Mouse (Mus musculus) megakaryocyte, embryonic 14.5 days (primary cell): ENCODE measurements around the gene Gpr161. TPM values are rescaled to one million over a fixed set of nuclear protein-coding genes. Genes with fewer than 3 reads are reported as not detected.

ENCODE experiments used
- H3K27me3 ChIP-seq: replicated peaks from 2 replicates; pipeline ENCODE3; 2012; ENCODE audit warnings: inconsistent platforms
- H3K36me3 ChIP-seq: replicated peaks from 2 replicates; pipeline ENCODE3; 2012; ENCODE audit warnings: low read length, inconsistent platforms, mixed read lengths
- H3K4me1 ChIP-seq: 2 replicates; pipeline ENCODE4 v1.6.1; 2012; ENCODE audit warnings: inconsistent platforms
- H3K4me3 ChIP-seq: replicated peaks from 2 replicates; pipeline ENCODE3; 2012; ENCODE audit warnings: moderate library complexity, mild to moderate bottlenecking, inconsistent platforms
- H3K9me3 ChIP-seq: 2 replicates; pipeline ENCODE4 v1.6.1; 2012; ENCODE audit warnings: inconsistent platforms
- FLI1 ChIP-seq: IDR thresholded peaks from 2 replicates; pipeline ENCODE4 v1.6.1; 2012; ENCODE audit warnings: low read length, inconsistent platforms, mixed read lengths
- GATA1 ChIP-seq: IDR thresholded peaks from 3 replicates; pipeline ENCODE4 v1.6.1; 2012; ENCODE audit warnings: mixed read lengths, low read length, inconsistent platforms, borderline replicate concordance
- polyA plus RNA-seq: library from polyadenylated mRNA; stranded (reverse); fragments of >175 nt; gene quantifications from 2 replicates; pipeline ENCODE4 v1.2.3, GENCODE M21; 2012; ENCODE audit warnings: low replicate concordance; ENCODE audit not compliant: insufficient read depth

Gene Gpr161
- not detected in 2 replicates for polyA plus RNA-seq

GRCm38 (mm10) chr1:165295489-165295888 is at the start of gene Gpr161:
Gpr161 (plus strand) TSS chr1:165295789.
- H3K4me3 ChIP-seq = no peak within 1 kb of the TSS
- H3K4me1 ChIP-seq = no peaks in the 10 kb centered on the region
- TF ChIP-seq FLI1 (no peak), GATA1 (no peak)
- H3K9me3 ChIP-seq = no peaks in the 10 kb centered on the region
- no peaks in the 10 kb centered on the region for H3K36me3 ChIP-seq
- peaks cover 27% of the 10 kb centered on the region for H3K27me3 ChIP-seq

- TF ChIP-seq FLI1 (no peak), GATA1 (no peak)
- Histone ChIP-seq H3K27me3 (peaks cover 14% of the 10 kb centered on the region), H3K9me3 (0 out of 2 replicates have a peak, but pooled peaks cover 9% of the 10 kb centered on the region), H3K36me3 (no peaks in the 10 kb centered on the region), H3K4me3 (peak overlapping the region; percentile 23), H3K4me1 (peaks cover 3% of the 10 kb centered on the region)
Measured at GRCm38 (mm10) chr1:165246587-165246986, 49.0 kb upstream of the Gpr161 start.

- peaks cover 4% of the 10 kb centered on the region for H3K4me1 ChIP-seq
- no peak overlapping the region for H3K4me3 ChIP-seq
- no peaks in the 10 kb centered on the region for H3K36me3 ChIP-seq
- TF ChIP-seq GATA1 (no peak), FLI1 (no peak)
- 0 out of 2 replicates have a peak, but pooled peaks cover 9% of the 10 kb centered on the region for H3K9me3 ChIP-seq
- peaks cover 14% of the 10 kb centered on the region for H3K27me3 ChIP-seq
Measured at GRCm38 (mm10) chr1:165247085-165247484, 48.5 kb upstream of the Gpr161 start.

GRCm38 (mm10) chr1:165247788-165248187 is 47.8 kb upstream of the Gpr161 start:
- Histone ChIP-seq H3K36me3 (no peaks in the 10 kb centered on the region), H3K9me3 (0 out of 2 replicates have a peak, but pooled peaks cover 9% of the 10 kb centered on the region), H3K4me3 (no peak overlapping the region), H3K4me1 (peaks cover 9% of the 10 kb centered on the region), H3K27me3 (peaks cover 14% of the 10 kb centered on the region)
- TF ChIP-seq GATA1 (no peak), FLI1 (no peak)

- Histone ChIP-seq H3K4me3 (no peak overlapping the region), H3K4me1 (peaks cover 9% of the 10 kb centered on the region), H3K27me3 (peaks cover 14% of the 10 kb centered on the region), H3K9me3 (0 out of 2 replicates have a peak, but pooled peaks cover 9% of the 10 kb centered on the region), H3K36me3 (no peaks in the 10 kb centered on the region)
- TF ChIP-seq FLI1 (no peak), GATA1 (no peak)
Measured at GRCm38 (mm10) chr1:165248842-165249241, 46.7 kb upstream of the Gpr161 start.

GRCm38 (mm10) chr1:165250546-165250945 is 45.0 kb upstream of the Gpr161 start:
- H3K4me1 ChIP-seq = peaks cover 6% of the 10 kb centered on the region
- peaks cover 17% of the 10 kb centered on the region for H3K27me3 ChIP-seq
- 0 out of 2 replicates have a peak, but pooled peaks cover 9% of the 10 kb centered on the region for H3K9me3 ChIP-seq
- TF ChIP-seq FLI1 (no peak), GATA1 (no peak)
- H3K4me3 ChIP-seq = no peak overlapping the region
- H3K36me3 ChIP-seq = no peaks in the 10 kb centered on the region

- Histone ChIP-seq H3K36me3 (no peaks in the 10 kb centered on the region), H3K9me3 (no peaks in the 10 kb centered on the region), H3K4me3 (peak overlapping the region; percentile 40), H3K4me1 (peaks cover 6% of the 10 kb centered on the region), H3K27me3 (peaks cover 12% of the 10 kb centered on the region)
- TF ChIP-seq FLI1 = no peak
- no peak for TF ChIP-seq GATA1
Measured at GRCm38 (mm10) chr1:165252027-165252671, 43.4 kb upstream of the Gpr161 start.

GRCm38 (mm10) chr1:165274946-165275345 is 20.6 kb upstream of the Gpr161 start:
- Histone ChIP-seq H3K4me1 (no peaks in the 10 kb centered on the region), H3K27me3 (peaks cover 21% of the 10 kb centered on the region), H3K36me3 (no peaks in the 10 kb centered on the region), H3K4me3 (no peak overlapping the region), H3K9me3 (no peaks in the 10 kb centered on the region)
- TF ChIP-seq FLI1 = no peak
- TF ChIP-seq GATA1 = no peak

- H3K36me3 ChIP-seq = no peaks in the 10 kb centered on the region
- no peak overlapping the region for H3K4me3 ChIP-seq
- peaks cover 16% of the 10 kb centered on the region for H3K4me1 ChIP-seq
- H3K9me3 ChIP-seq = no peaks in the 10 kb centered on the region
- TF ChIP-seq GATA1 (no peak), FLI1 (no peak)
- peaks cover 56% of the 10 kb centered on the region for H3K27me3 ChIP-seq
Measured at GRCm38 (mm10) chr1:165280741-165281140, 14.8 kb upstream of the Gpr161 start.
